Mouse (Mus musculus): ENCODE data around the gene Adamts8. TPM values are rescaled to one million over a fixed set of nuclear protein-coding genes. Genes with fewer than 3 reads are reported as not detected.

The Adamts8 gene
- polyA plus RNA-seq, 1 experiment from 2014 or later: 0.29 TPM

- DNase-seq (ENCODE audit: low spot score): no peak
- Histone ChIP-seq H3K27ac (no peak overlapping the region), H3K4me1 (peaks cover 6% of the 10 kb centered on the region; the same call in 1 of the 2 replicates), H3K4me3 (no peak overlapping the region), H3K36me3 (no peaks in the 10 kb centered on the region), H3K27me3 (ENCODE audit: low read depth, poor library complexity, severe bottlenecking) (no peaks in the 10 kb centered on the region), H3K9me3 (replicated peaks) (no peaks in the 10 kb centered on the region)
- WGBS: 78% methylated on average over 3 of the region's 3 CpGs
Measured at GRCm38 (mm10) chr9:31010749-31011148, 68.4 kb downstream of the Adamts8 start.

- 26% methylated on average over 1 of the region's 1 CpGs for WGBS
- Histone ChIP-seq H3K36me3 (no peaks in the 10 kb centered on the region), H3K4me3 (no peak overlapping the region), H3K4me1 (peaks cover 6% of the 10 kb centered on the region; the same call in 1 of the 2 replicates), H3K9me3 (replicated peaks) (no peaks in the 10 kb centered on the region), H3K27me3 (ENCODE audit: low read depth, poor library complexity, severe bottlenecking) (no peaks in the 10 kb centered on the region), H3K27ac (no peak overlapping the region)
- no peak for DNase-seq (ENCODE audit: low spot score)
Measured at GRCm38 (mm10) chr9:31011533-31011932, 69.2 kb downstream of the Adamts8 start.

GRCm38 (mm10) chr9:31012674-31013073 lies 70.3 kb downstream of the Adamts8 start:
- no peak for DNase-seq (ENCODE audit: low spot score)
- WGBS: 84% methylated on average over 4 of the region's 4 CpGs
- no peaks in the 10 kb centered on the region for H3K27me3 ChIP-seq (ENCODE audit: low read depth, poor library complexity, severe bottlenecking)
- no peak overlapping the region for H3K4me3 ChIP-seq
- no peaks in the 10 kb centered on the region for H3K36me3 ChIP-seq
- peaks cover 6% of the 10 kb centered on the region; the same call in 1 of the 2 replicates for H3K4me1 ChIP-seq
- H3K9me3 ChIP-seq (replicated peaks): no peaks in the 10 kb centered on the region
- no peak overlapping the region for H3K27ac ChIP-seq

GRCm38 (mm10) chr9:31013415-31013814 lies 71.1 kb downstream of the Adamts8 start:
- 95% methylated on average over 4 of the region's 4 CpGs for WGBS
- Histone ChIP-seq H3K4me1 (peaks cover 6% of the 10 kb centered on the region; the same call in 1 of the 2 replicates), H3K27me3 (ENCODE audit: low read depth, poor library complexity, severe bottlenecking) (no peaks in the 10 kb centered on the region), H3K27ac (no peak overlapping the region), H3K4me3 (no peak overlapping the region), H3K36me3 (no peaks in the 10 kb centered on the region), H3K9me3 (replicated peaks) (no peaks in the 10 kb centered on the region)
- DNase-seq (ENCODE audit: low spot score): no peak

Other genes with a start within 250 kb of the Adamts8 start
- 4.0 and 8.5 TPM in 2 replicates for gene Adamts15, start 20.1 kb upstream of the Adamts8 start, polyA plus RNA-seq (2016; fragmentation: Nextera tagmentation; extraction: Ambion mirVana)
- gene Zbtb44, start 88.1 kb downstream of the Adamts8 start, polyA plus RNA-seq (2016; fragmentation: Nextera tagmentation; extraction: Ambion mirVana): 4.8 and 5.6 TPM in 2 replicates
- 11.3 and 13.2 TPM in 2 replicates for gene St14, start 189.3 kb downstream of the Adamts8 start, polyA plus RNA-seq (2016; fragmentation: Nextera tagmentation; extraction: Ambion mirVana)

Data from limb, embryonic 10.5 days (tissue).